Mouse (Mus musculus) liver, adult 2 months (tissue): ENCODE data around the gene Prdx5.

Experiments
- CTCF ChIP-seq: fragments of 200-500 bp; IDR thresholded peaks from 2 replicates; pipeline ENCODE4 v1.5.1; 2011; ENCODE audit warnings: low read depth, low read length, control low read depth
- POLR2A ChIP-seq: fragments of 200-500 bp; IDR thresholded peaks from 2 replicates; pipeline ENCODE4 v1.6.1; 2011; ENCODE audit warnings: low read length, control low read depth; ENCODE audit not compliant: insufficient read depth; ENCODE audit errors: extremely low read depth

- TF ChIP-seq CTCF (0 out of 2 replicates have a peak, but pooled peaks have one; percentile 5), POLR2A (no peak)
Measured at GRCm38 (mm10) chr19:6907811-6908540, 1.9 kb downstream of the Prdx5 start.
